Mouse (Mus musculus): ENCODE data around the gene Hsf5. TPM values are rescaled to one million over a fixed set of nuclear protein-coding genes. Genes with fewer than 3 reads are reported as not detected.

Gene Hsf5
- total and polyA plus RNA-seq, 3 experiments = 0.05 to 0.45 TPM; not detected in 1

GRCm38 (mm10) chr11:87688478-87689203 lies 71.7 kb downstream of the Hsf5 start:
- Histone ChIP-seq H3K9me3 (replicated peaks) (no peaks in the 10 kb centered on the region), H3K4me1 (ENCODE audit: insufficient read depth, low read depth, low read length) (peaks cover 84% of the 10 kb centered on the region), H3K36me3 (replicated peaks) (peaks cover 50% of the 10 kb centered on the region), H3K27me3 (ENCODE audit: insufficient read depth, low read length) (no peaks in the 10 kb centered on the region), H3K4me3 (ENCODE audit: low read depth, low read length) (no peak overlapping the region)
- DNase-seq (ENCODE audit: low spot score) (no peak), ATAC-seq (ENCODE audit: extremely low read depth, insufficient number of reproducible peaks, low FRiP score, poor library complexity, severe bottlenecking) (no peak)
- no peak for TF ChIP-seq CTCF (IDR thresholded peaks at IDR 0.05; ENCODE audit: low read depth, low read length)
- TF ChIP-seq GATA1 (IDR thresholded peaks at IDR 0.05; ENCODE audit: borderline replicate concordance, low read length) = no peak
- no peak for TF ChIP-seq TAL1 (conservative IDR thresholded peaks at IDR 0.05; ENCODE audit: low read depth, low read length)
- no peak for TF ChIP-seq POLR2AphosphoS5 (IDR thresholded peaks at IDR 0.05; ENCODE audit: insufficient replicate concordance, low read depth, low read length)
- TF ChIP-seq GATA2 (IDR thresholded peaks at IDR 0.05; ENCODE audit: borderline replicate concordance, low read depth, low read length) = no peak

GRCm38 (mm10) chr11:87689402-87689808 lies 72.4 kb downstream of the Hsf5 start:
- Histone ChIP-seq H3K9me3 (replicated peaks) (no peaks in the 10 kb centered on the region), H3K4me1 (ENCODE audit: insufficient read depth, low read depth, low read length) (peaks cover 83% of the 10 kb centered on the region), H3K27me3 (ENCODE audit: insufficient read depth, low read length) (no peaks in the 10 kb centered on the region), H3K36me3 (replicated peaks) (peaks cover 51% of the 10 kb centered on the region), H3K4me3 (ENCODE audit: low read depth, low read length) (peak overlapping the region; percentile 57; the same call in 1 of the 2 replicates)
- no peak for DNase-seq (ENCODE audit: low spot score)
- TF ChIP-seq TAL1 (conservative IDR thresholded peaks at IDR 0.05; ENCODE audit: low read depth, low read length) (no peak), POLR2AphosphoS5 (IDR thresholded peaks at IDR 0.05; ENCODE audit: insufficient replicate concordance, low read depth, low read length) (no peak), GATA2 (IDR thresholded peaks at IDR 0.05; ENCODE audit: borderline replicate concordance, low read depth, low read length) (no peak), CTCF (IDR thresholded peaks at IDR 0.05; ENCODE audit: low read depth, low read length) (no peak), GATA1 (IDR thresholded peaks at IDR 0.05; ENCODE audit: borderline replicate concordance, low read length) (no peak)
- ATAC-seq (ENCODE audit: extremely low read depth, insufficient number of reproducible peaks, low FRiP score, poor library complexity, severe bottlenecking) = no peak

DNA sequence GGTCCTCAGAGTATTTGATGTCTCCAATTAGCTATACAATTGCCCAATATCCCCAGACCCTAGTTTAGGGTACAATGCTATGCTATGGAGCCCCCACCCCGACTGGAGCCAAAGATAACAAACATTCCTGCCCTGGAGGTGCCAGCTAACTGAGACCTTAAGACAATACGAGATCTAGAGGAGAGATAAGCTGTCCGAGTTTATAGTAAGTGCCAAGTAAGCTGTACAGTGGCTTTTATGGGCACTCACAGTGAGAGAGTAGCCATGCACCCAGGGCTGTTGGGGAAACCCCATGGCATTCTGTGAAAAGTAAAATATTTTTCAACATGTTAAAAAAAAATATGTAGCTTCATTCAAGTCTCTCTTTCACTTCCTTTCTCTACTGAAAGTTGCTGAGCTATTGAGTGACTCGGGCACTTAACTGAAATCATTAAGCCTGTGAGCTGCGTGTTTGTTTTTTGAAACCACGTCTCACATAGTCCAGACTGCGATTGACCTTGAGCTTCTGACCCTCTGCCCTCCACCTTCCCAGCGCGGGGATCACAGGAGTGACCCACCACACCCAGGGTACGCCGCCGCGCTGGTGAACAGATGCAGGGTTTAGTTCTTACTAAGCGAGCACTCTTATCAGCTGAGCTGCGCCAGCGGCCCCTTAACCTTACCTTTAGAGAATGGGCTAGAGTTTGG lies 73.2 kb downstream of the Hsf5 start:
- Histone ChIP-seq H3K27me3 (ENCODE audit: insufficient read depth, low read length) (no peaks in the 10 kb centered on the region), H3K36me3 (replicated peaks) (peaks cover 46% of the 10 kb centered on the region), H3K4me3 (ENCODE audit: low read depth, low read length) (peak overlapping the region; percentile 57; the same call in 1 of the 2 replicates), H3K9me3 (replicated peaks) (no peaks in the 10 kb centered on the region), H3K4me1 (ENCODE audit: insufficient read depth, low read depth, low read length) (peaks cover 78% of the 10 kb centered on the region)
- no peak for ATAC-seq (ENCODE audit: extremely low read depth, insufficient number of reproducible peaks, low FRiP score, poor library complexity, severe bottlenecking)
- DNase-seq (ENCODE audit: low spot score) = no peak
- TF ChIP-seq POLR2AphosphoS5 (IDR thresholded peaks at IDR 0.05; ENCODE audit: insufficient replicate concordance, low read depth, low read length) = no peak
- TF ChIP-seq GATA1 (IDR thresholded peaks at IDR 0.05; ENCODE audit: borderline replicate concordance, low read length) = no peak
- TF ChIP-seq CTCF (IDR thresholded peaks at IDR 0.05; ENCODE audit: low read depth, low read length) = no peak
- TF ChIP-seq GATA2 (IDR thresholded peaks at IDR 0.05; ENCODE audit: borderline replicate concordance, low read depth, low read length) = no peak
- no peak; the same call in 1 of the 2 replicates for TF ChIP-seq TAL1 (conservative IDR thresholded peaks at IDR 0.05; ENCODE audit: low read depth, low read length)

GRCm38 (mm10) chr11:87697131-87697682 lies 80.2 kb downstream of the Hsf5 start:
- no peak for ATAC-seq (ENCODE audit: extremely low read depth, insufficient number of reproducible peaks, low FRiP score, poor library complexity, severe bottlenecking)
- DNase-seq (ENCODE audit: low spot score) = no peak

GRCm38 (mm10) chr11:87698126-87698525 lies 81.2 kb downstream of the Hsf5 start:
- Histone ChIP-seq H3K27me3 (ENCODE audit: insufficient read depth, low read length) (no peaks in the 10 kb centered on the region), H3K36me3 (replicated peaks) (peaks cover 51% of the 10 kb centered on the region), H3K9me3 (replicated peaks) (no peaks in the 10 kb centered on the region), H3K4me3 (ENCODE audit: low read depth, low read length) (no peak overlapping the region), H3K4me1 (ENCODE audit: insufficient read depth, low read depth, low read length) (peaks cover 52% of the 10 kb centered on the region)
- ATAC-seq (ENCODE audit: extremely low read depth, insufficient number of reproducible peaks, low FRiP score, poor library complexity, severe bottlenecking) (no peak), DNase-seq (ENCODE audit: low spot score) (no peak)
- TF ChIP-seq POLR2AphosphoS5 (IDR thresholded peaks at IDR 0.05; ENCODE audit: insufficient replicate concordance, low read depth, low read length) (no peak), TAL1 (conservative IDR thresholded peaks at IDR 0.05; ENCODE audit: low read depth, low read length) (no peak), GATA1 (IDR thresholded peaks at IDR 0.05; ENCODE audit: borderline replicate concordance, low read length) (no peak), CTCF (IDR thresholded peaks at IDR 0.05; ENCODE audit: low read depth, low read length) (no peak), GATA2 (IDR thresholded peaks at IDR 0.05; ENCODE audit: borderline replicate concordance, low read depth, low read length) (no peak)

More at GRCm38 (mm10) chr11:87697131-87697682, 80.2 kb downstream of the Hsf5 start:
- Histone ChIP-seq H3K9me3 (replicated peaks) (no peaks in the 10 kb centered on the region), H3K4me1 (ENCODE audit: insufficient read depth, low read depth, low read length) (peaks cover 52% of the 10 kb centered on the region), H3K27me3 (ENCODE audit: insufficient read depth, low read length) (no peaks in the 10 kb centered on the region), H3K36me3 (replicated peaks) (peaks cover 50% of the 10 kb centered on the region), H3K4me3 (ENCODE audit: low read depth, low read length) (no peak overlapping the region)
- no peak for TF ChIP-seq TAL1 (conservative IDR thresholded peaks at IDR 0.05; ENCODE audit: low read depth, low read length)
- no peak for TF ChIP-seq GATA1 (IDR thresholded peaks at IDR 0.05; ENCODE audit: borderline replicate concordance, low read length)
- TF ChIP-seq CTCF (IDR thresholded peaks at IDR 0.05; ENCODE audit: low read depth, low read length) = no peak
- no peak for TF ChIP-seq GATA2 (IDR thresholded peaks at IDR 0.05; ENCODE audit: borderline replicate concordance, low read depth, low read length)
- TF ChIP-seq POLR2AphosphoS5 (IDR thresholded peaks at IDR 0.05; ENCODE audit: insufficient replicate concordance, low read depth, low read length) = no peak

GRCm38 (mm10) chr11:87701108-87701507 lies 84.1 kb downstream of the Hsf5 start:
- no peak overlapping the region for H3K4me3 ChIP-seq (ENCODE audit: low read depth, low read length)
- peaks cover 72% of the 10 kb centered on the region for H3K4me1 ChIP-seq (ENCODE audit: insufficient read depth, low read depth, low read length)
- DNase-seq (ENCODE audit: low spot score) (no peak), ATAC-seq (ENCODE audit: extremely low read depth, insufficient number of reproducible peaks, low FRiP score, poor library complexity, severe bottlenecking) (no peak)
- no peaks in the 10 kb centered on the region for H3K9me3 ChIP-seq (replicated peaks)
- H3K27me3 ChIP-seq (ENCODE audit: insufficient read depth, low read length) = no peaks in the 10 kb centered on the region
- H3K36me3 ChIP-seq (replicated peaks) = peaks cover 64% of the 10 kb centered on the region
- no peak for TF ChIP-seq GATA1 (IDR thresholded peaks at IDR 0.05; ENCODE audit: borderline replicate concordance, low read length)
- TF ChIP-seq CTCF (IDR thresholded peaks at IDR 0.05; ENCODE audit: low read depth, low read length) = no peak
- no peak for TF ChIP-seq POLR2AphosphoS5 (IDR thresholded peaks at IDR 0.05; ENCODE audit: insufficient replicate concordance, low read depth, low read length)
- TF ChIP-seq TAL1 (conservative IDR thresholded peaks at IDR 0.05; ENCODE audit: low read depth, low read length) = no peak
- no peak for TF ChIP-seq GATA2 (IDR thresholded peaks at IDR 0.05; ENCODE audit: borderline replicate concordance, low read depth, low read length)
